Mouse (Mus musculus) stomach, postnatal 0 days (tissue): ENCODE results near the gene 4931409K22Rik. TPM values are rescaled to one million over a fixed set of nuclear protein-coding genes. Genes with fewer than 3 reads are reported as not detected.

Experiments used
- ATAC-seq: fragments of 200-750 bp; cut with Nextera tagmentation; 2 replicates; pipeline ENCODE4 v1.8.0; 2017; ENCODE audit not compliant: low FRiP score, low TSS enrichment
- DNase-seq: peaks from one replicate; pipeline ENCODE4 v3.0.0-alpha.2; 2016; ENCODE audit warnings: low spot score
- H3K27ac ChIP-seq: fragments of 300-500 bp; sonication (generic); replicated peaks from 2 replicates; pipeline ENCODE4 v1.5.1; 2014; ENCODE audit warnings: mild to moderate bottlenecking, control low read depth
- H3K27me3 ChIP-seq: fragments of 300-500 bp; sonication (generic); 2 replicates; pipeline ENCODE4 v1.6.1; 2014; ENCODE audit warnings: low read length; ENCODE audit not compliant: control insufficient read depth, insufficient read depth
- H3K36me3 ChIP-seq: fragments of 300-500 bp; sonication (generic); 2 replicates; pipeline ENCODE4 v1.6.1; 2014; ENCODE audit warnings: low read length, mixed read lengths; ENCODE audit not compliant: control insufficient read depth, insufficient read depth
- H3K4me1 ChIP-seq: fragments of 300-500 bp; sonication (generic); replicated peaks from 2 replicates; pipeline ENCODE4 v1.6.1; 2014; ENCODE audit warnings: antibody characterized with exemption; ENCODE audit not compliant: control insufficient read depth, insufficient read depth
- H3K4me2 ChIP-seq: fragments of 300-500 bp; sonication (generic); replicated peaks from 2 replicates; pipeline ENCODE4 v1.6.1; 2014; ENCODE audit warnings: low read depth, mild to moderate bottlenecking, control low read depth, moderate library complexity
- H3K4me3 ChIP-seq: fragments of 300-500 bp; sonication (generic); 2 replicates; pipeline ENCODE4 v1.5.1; 2014; ENCODE audit warnings: low read depth, low read length, control low read depth
- H3K9ac ChIP-seq: fragments of 300-500 bp; sonication (generic); 2 replicates; pipeline ENCODE4 v1.6.1; 2014; ENCODE audit warnings: mild to moderate bottlenecking, low read length, control low read depth, mixed read lengths
- H3K9me3 ChIP-seq: fragments of 300-500 bp; sonication (generic); 2 replicates; pipeline ENCODE4 v1.6.1; 2016; ENCODE audit warnings: low read length; ENCODE audit not compliant: control insufficient read depth
- CTCF ChIP-seq: IDR thresholded peaks from 2 replicates; pipeline ENCODE4 v1.5.1; 2016; ENCODE audit warnings: antibody characterized with exemption, low read depth, mild to moderate bottlenecking, moderate library complexity
- EP300 ChIP-seq: optimal IDR thresholded peaks from 2 replicates; pipeline ENCODE3; 2016; ENCODE audit warnings: antibody characterized with exemption
- WGBS: fragments of 180-500 bp; shearing (Covaris S2); extraction: QIAGEN DNeasy Blood & Tissue Kit; methylation state at CpG from one replicate; pipeline ENCODE4 v1.1.7; 2014; 5-methylcytosine and 5-hydroxymethylcytosine counted together
- polyA plus RNA-seq: library from polyadenylated mRNA; unstranded; fragments of >200 nt; fragmentation: Nextera tagmentation; extraction: Ambion mirVana; gene quantifications from 2 replicates; pipeline ENCODE4 v1.2.1, GENCODE M21; 2015

4931409K22Rik gene
- polyA plus RNA-seq, 1 experiment from 2014 or later, result not detected

GRCm38 (mm10) chr5:24553621-24554244, 2.9 kb downstream of the 4931409K22Rik start:
- no peak overlapping the region for H3K4me2 ChIP-seq
- no peak for DNase-seq
- H3K36me3 ChIP-seq, result no peaks in the 10 kb centered on the region
- no peak for TF ChIP-seq CTCF
- no peak for TF ChIP-seq EP300
- no peak overlapping the region for H3K4me3 ChIP-seq
- no peaks in the 10 kb centered on the region for H3K9me3 ChIP-seq
- no peak for ATAC-seq
- H3K27ac ChIP-seq, result no peak overlapping the region
- no peak overlapping the region for H3K9ac ChIP-seq
- no peaks in the 10 kb centered on the region for H3K4me1 ChIP-seq
- 70% methylated on average over 5 of the region's 5 CpGs for WGBS
- no peaks in the 10 kb centered on the region for H3K27me3 ChIP-seq

- no peaks in the 10 kb centered on the region for H3K4me1 ChIP-seq
- H3K27ac ChIP-seq, result no peak overlapping the region
- ATAC-seq (no peak), DNase-seq (no peak)
- H3K36me3 ChIP-seq, result no peaks in the 10 kb centered on the region
- no peaks in the 10 kb centered on the region for H3K27me3 ChIP-seq
- no peak overlapping the region for H3K4me3 ChIP-seq
- peak overlapping the region; percentile 37; the same call in 1 of the 2 replicates for H3K4me2 ChIP-seq
- TF ChIP-seq EP300, result no peak
- TF ChIP-seq CTCF, result no peak
- H3K9me3 ChIP-seq, result no peaks in the 10 kb centered on the region
- H3K9ac ChIP-seq, result no peak overlapping the region
- WGBS, result 56% methylated on average over 2 of the region's 2 CpGs
These were observed 5.3 kb downstream of the 4931409K22Rik start for GRCm38 (mm10) chr5:24551317-24551688.

GRCm38 (mm10) chr5:24550598-24551316, 5.9 kb downstream of the 4931409K22Rik start:
- Histone ChIP-seq H3K36me3 (no peaks in the 10 kb centered on the region), H3K27me3 (no peaks in the 10 kb centered on the region), H3K4me3 (no peak overlapping the region), H3K4me2 (peak overlapping the region; percentile 37; the same call in 1 of the 2 replicates), H3K4me1 (no peaks in the 10 kb centered on the region), H3K27ac (no peak overlapping the region), H3K9me3 (no peaks in the 10 kb centered on the region), H3K9ac (no peak overlapping the region)
- DNase-seq (peak; percentile 47), ATAC-seq (peak; percentile 37; the same call in 1 of the 2 replicates)
- no peak for TF ChIP-seq CTCF
- TF ChIP-seq EP300, result no peak
- WGBS, result 26% methylated on average over 26 of the region's 26 CpGs

- H3K36me3 ChIP-seq, result no peaks in the 10 kb centered on the region
- H3K4me1 ChIP-seq, result peaks cover 5% of the 10 kb centered on the region; the same call in 1 of the 2 replicates
- no peaks in the 10 kb centered on the region for H3K9me3 ChIP-seq
- no peak overlapping the region for H3K9ac ChIP-seq
- H3K4me3 ChIP-seq, result no peak overlapping the region
- H3K27ac ChIP-seq, result no peak overlapping the region
- no peak for TF ChIP-seq EP300
- TF ChIP-seq CTCF, result no peak
- no peak for DNase-seq
- ATAC-seq, result no peak
- no peak overlapping the region for H3K4me2 ChIP-seq
- no peaks in the 10 kb centered on the region for H3K27me3 ChIP-seq
- 77% methylated on average over 7 of the region's 7 CpGs for WGBS
These were observed 14.0 kb downstream of the 4931409K22Rik start for GRCm38 (mm10) chr5:24542643-24543042.

- no peaks in the 10 kb centered on the region for H3K9me3 ChIP-seq
- no peak overlapping the region for H3K27ac ChIP-seq
- H3K4me3 ChIP-seq, result no peak overlapping the region
- ATAC-seq (no peak), DNase-seq (no peak)
- H3K9ac ChIP-seq, result 0 out of 2 replicates have a peak overlapping the region, but pooled peaks have one; percentile 8
- no peak for TF ChIP-seq CTCF
- no peak for TF ChIP-seq EP300
- peak overlapping the region; percentile 44 for H3K4me2 ChIP-seq
- H3K27me3 ChIP-seq, result no peaks in the 10 kb centered on the region
- 13% methylated on average over 6 of the region's 6 CpGs for WGBS
- peaks cover 5% of the 10 kb centered on the region; the same call in 1 of the 2 replicates for H3K4me1 ChIP-seq
- no peaks in the 10 kb centered on the region for H3K36me3 ChIP-seq
These were observed 15.5 kb downstream of the 4931409K22Rik start for GRCm38 (mm10) chr5:24541144-24541569.
